Mouse (Mus musculus): ENCODE measurements around the gene Tenm2. TPM values are rescaled to one million over a fixed set of nuclear protein-coding genes. Genes with fewer than 3 reads are reported as not detected.

Tenm2 gene
- polyA plus RNA-seq, 1 experiment from 2014 or later = 0.01 TPM

GRCm38 (mm10) chr11:36214589-36214988, 1021.2 kb downstream of the Tenm2 start:
- ATAC-seq (ENCODE audit: low read depth) = no peak
- Histone ChIP-seq H3K27me3 (ENCODE audit: control insufficient read depth, insufficient read depth, low read depth, low read length) (no peaks in the 10 kb centered on the region), H3K4me2 (ENCODE audit: low read depth, low read length) (no peak overlapping the region), H3K9ac (ENCODE audit: low read depth, low read length) (no peak overlapping the region), H3K36me3 (ENCODE audit: control insufficient read depth, insufficient read depth) (no peaks in the 10 kb centered on the region), H3K9me3 (replicated peaks; ENCODE audit: control insufficient read depth, low read length) (no peaks in the 10 kb centered on the region; the same call in 1 of the 2 replicates), H3K4me1 (ENCODE audit: control insufficient read depth, low read depth, low read length) (no peaks in the 10 kb centered on the region), H3K27ac (ENCODE audit: low read length) (no peak overlapping the region), H3K4me3 (ENCODE audit: low read depth, low read length) (no peak overlapping the region)
- 49% methylated on average over 3 of the region's 3 CpGs for WGBS (ENCODE audit: insufficient replicate concordance)

DNA sequence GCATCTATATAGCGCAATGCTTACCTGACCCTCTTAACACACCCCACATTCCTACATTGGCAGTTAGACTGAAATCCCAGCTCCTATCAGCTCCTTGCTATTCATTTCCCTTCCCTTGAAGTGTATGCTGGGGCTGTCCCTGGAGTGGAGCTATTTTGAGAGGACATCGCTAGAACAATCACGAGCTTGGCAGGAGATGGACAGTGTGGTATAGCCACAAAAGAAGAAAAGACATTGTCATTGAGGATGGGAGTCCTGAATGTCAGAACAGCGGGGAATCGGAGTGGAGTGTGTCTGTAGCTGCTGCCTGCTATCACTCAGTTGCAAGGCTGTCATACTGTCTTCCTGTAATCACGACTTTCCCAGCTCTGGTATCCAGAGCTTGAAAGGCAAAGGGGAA, 1031.4 kb downstream of the Tenm2 start:
- Histone ChIP-seq H3K27me3 (ENCODE audit: control insufficient read depth, insufficient read depth, low read depth, low read length) (no peaks in the 10 kb centered on the region), H3K9me3 (replicated peaks; ENCODE audit: control insufficient read depth, low read length) (no peaks in the 10 kb centered on the region), H3K4me2 (ENCODE audit: low read depth, low read length) (no peak overlapping the region), H3K9ac (ENCODE audit: low read depth, low read length) (no peak overlapping the region), H3K4me1 (ENCODE audit: control insufficient read depth, low read depth, low read length) (no peaks in the 10 kb centered on the region), H3K36me3 (ENCODE audit: control insufficient read depth, insufficient read depth) (no peaks in the 10 kb centered on the region), H3K4me3 (ENCODE audit: low read depth, low read length) (no peak overlapping the region), H3K27ac (ENCODE audit: low read length) (no peak overlapping the region)
- no peak for ATAC-seq (ENCODE audit: low read depth)
- 50% methylated on average over 6 of the region's 6 CpGs for WGBS (ENCODE audit: insufficient replicate concordance)

DNA sequence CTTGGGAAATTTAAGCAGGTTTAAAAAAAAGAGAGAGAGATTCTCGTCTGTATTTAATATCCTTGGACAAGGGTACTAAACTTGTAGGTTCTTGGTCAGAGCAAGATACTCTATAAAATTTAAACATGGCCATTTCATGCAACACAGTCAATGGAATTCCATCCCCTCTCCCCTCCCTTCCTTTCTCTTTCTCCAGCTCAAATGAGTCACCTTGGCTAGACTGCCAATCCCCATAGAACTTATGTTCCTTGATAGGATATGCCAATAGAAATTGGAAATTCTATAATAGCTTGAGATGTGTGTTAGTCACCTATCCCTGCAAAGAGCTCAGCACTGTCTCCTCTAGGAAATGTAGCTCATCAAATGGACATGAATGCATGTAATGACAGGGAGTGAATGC, 1031.9 kb downstream of the Tenm2 start:
- no peak overlapping the region for H3K4me3 ChIP-seq (ENCODE audit: low read depth, low read length)
- no peaks in the 10 kb centered on the region for H3K27me3 ChIP-seq (ENCODE audit: control insufficient read depth, insufficient read depth, low read depth, low read length)
- H3K4me1 ChIP-seq (ENCODE audit: control insufficient read depth, low read depth, low read length) = no peaks in the 10 kb centered on the region
- H3K36me3 ChIP-seq (ENCODE audit: control insufficient read depth, insufficient read depth) = no peaks in the 10 kb centered on the region
- no peak overlapping the region for H3K27ac ChIP-seq (ENCODE audit: low read length)
- no peak for ATAC-seq (ENCODE audit: low read depth)
- 33% methylated on average over 1 of the region's 1 CpGs for WGBS (ENCODE audit: insufficient replicate concordance)
- no peaks in the 10 kb centered on the region for H3K9me3 ChIP-seq (replicated peaks; ENCODE audit: control insufficient read depth, low read length)
- H3K9ac ChIP-seq (ENCODE audit: low read depth, low read length) = no peak overlapping the region
- H3K4me2 ChIP-seq (ENCODE audit: low read depth, low read length) = no peak overlapping the region

DNA sequence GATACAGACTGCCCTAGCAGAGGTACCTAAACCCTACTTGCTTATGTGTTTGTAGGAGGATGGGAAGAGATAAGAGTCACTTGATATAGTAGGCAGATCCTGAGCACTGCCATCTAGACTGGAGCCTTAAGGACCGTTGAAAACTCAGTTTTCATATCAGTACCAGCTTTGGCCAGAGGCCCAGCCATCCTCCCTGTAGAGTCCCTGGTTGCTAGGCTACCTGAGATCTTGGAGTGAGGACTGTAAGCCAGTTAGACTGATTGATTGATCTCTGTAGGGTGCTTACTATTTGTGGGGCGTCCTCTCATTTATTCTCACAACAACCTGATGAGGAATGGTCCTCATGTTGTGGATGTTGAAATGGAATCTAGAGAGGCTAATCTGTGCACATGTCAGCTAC, 1041.4 kb downstream of the Tenm2 start:
- H3K27ac ChIP-seq (ENCODE audit: low read length) = no peak overlapping the region
- H3K36me3 ChIP-seq (ENCODE audit: control insufficient read depth, insufficient read depth) = no peaks in the 10 kb centered on the region
- no peak overlapping the region for H3K4me3 ChIP-seq (ENCODE audit: low read depth, low read length)
- no peaks in the 10 kb centered on the region for H3K27me3 ChIP-seq (ENCODE audit: control insufficient read depth, insufficient read depth, low read depth, low read length)
- H3K4me1 ChIP-seq (ENCODE audit: control insufficient read depth, low read depth, low read length) = no peaks in the 10 kb centered on the region
- no peaks in the 10 kb centered on the region for H3K9me3 ChIP-seq (replicated peaks; ENCODE audit: control insufficient read depth, low read length)
- no peak for ATAC-seq (ENCODE audit: low read depth)
- H3K4me2 ChIP-seq (ENCODE audit: low read depth, low read length) = no peak overlapping the region
- 39% methylated on average over 2 of the region's 2 CpGs for WGBS (ENCODE audit: insufficient replicate concordance)
- H3K9ac ChIP-seq (ENCODE audit: low read depth, low read length) = no peak overlapping the region

- Histone ChIP-seq H3K36me3 (ENCODE audit: control insufficient read depth, insufficient read depth) (no peaks in the 10 kb centered on the region), H3K27me3 (ENCODE audit: control insufficient read depth, insufficient read depth, low read depth, low read length) (no peaks in the 10 kb centered on the region), H3K9me3 (replicated peaks; ENCODE audit: control insufficient read depth, low read length) (no peaks in the 10 kb centered on the region), H3K27ac (ENCODE audit: low read length) (no peak overlapping the region), H3K4me3 (ENCODE audit: low read depth, low read length) (no peak overlapping the region), H3K4me2 (ENCODE audit: low read depth, low read length) (no peak overlapping the region), H3K4me1 (ENCODE audit: control insufficient read depth, low read depth, low read length) (no peaks in the 10 kb centered on the region), H3K9ac (ENCODE audit: low read depth, low read length) (no peak overlapping the region)
- 58% methylated on average over 7 of the region's 7 CpGs for WGBS (ENCODE audit: insufficient replicate concordance)
- no peak for ATAC-seq (ENCODE audit: low read depth)
Measured at GRCm38 (mm10) chr11:36176106-36176505, 1059.7 kb downstream of the Tenm2 start.

DNA sequence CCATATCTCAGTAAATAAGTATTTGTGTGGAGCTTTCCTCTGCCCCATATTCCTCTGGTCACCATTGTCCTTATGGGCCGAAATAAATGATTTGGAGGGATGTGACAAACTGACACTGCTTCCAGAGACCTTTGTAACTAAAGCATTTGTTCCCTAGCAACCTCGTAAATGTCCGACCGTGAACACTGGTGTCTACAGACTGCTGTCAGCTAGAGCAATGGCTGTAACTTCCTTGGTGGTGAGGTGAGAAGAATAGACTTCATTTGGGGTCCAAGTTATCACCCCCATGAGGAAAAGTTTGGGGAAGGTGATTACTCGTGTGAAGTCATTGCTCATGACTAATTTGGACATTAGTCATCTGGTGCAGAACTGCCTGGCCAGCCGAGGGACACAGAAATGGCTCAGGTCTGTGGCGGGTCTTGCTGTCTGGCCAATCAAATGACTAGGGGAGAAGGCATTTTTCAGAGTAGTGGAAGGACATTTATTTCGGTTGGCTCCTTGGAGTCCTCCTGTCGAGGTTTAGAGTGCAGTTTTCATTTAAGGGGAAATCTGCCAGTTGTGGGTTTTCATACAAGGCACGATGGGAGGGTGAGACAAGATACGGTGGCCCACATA, 1062.6 kb downstream of the Tenm2 start:
- no peak overlapping the region for H3K4me2 ChIP-seq (ENCODE audit: low read depth, low read length)
- WGBS (ENCODE audit: insufficient replicate concordance) = 59% methylated on average over 11 of the region's 11 CpGs
- H3K27me3 ChIP-seq (ENCODE audit: control insufficient read depth, insufficient read depth, low read depth, low read length) = no peaks in the 10 kb centered on the region
- no peak overlapping the region for H3K4me3 ChIP-seq (ENCODE audit: low read depth, low read length)
- no peak for ATAC-seq (ENCODE audit: low read depth)
- H3K27ac ChIP-seq (ENCODE audit: low read length) = no peak overlapping the region
- no peaks in the 10 kb centered on the region for H3K36me3 ChIP-seq (ENCODE audit: control insufficient read depth, insufficient read depth)
- no peak overlapping the region for H3K9ac ChIP-seq (ENCODE audit: low read depth, low read length)
- H3K4me1 ChIP-seq (ENCODE audit: control insufficient read depth, low read depth, low read length) = no peaks in the 10 kb centered on the region
- H3K9me3 ChIP-seq (replicated peaks; ENCODE audit: control insufficient read depth, low read length) = no peaks in the 10 kb centered on the region

- Histone ChIP-seq H3K9me3 (replicated peaks; ENCODE audit: control insufficient read depth, low read length) (no peaks in the 10 kb centered on the region), H3K4me2 (ENCODE audit: low read depth, low read length) (no peak overlapping the region), H3K4me3 (ENCODE audit: low read depth, low read length) (no peak overlapping the region), H3K4me1 (ENCODE audit: control insufficient read depth, low read depth, low read length) (no peaks in the 10 kb centered on the region), H3K36me3 (ENCODE audit: control insufficient read depth, insufficient read depth) (no peaks in the 10 kb centered on the region), H3K9ac (ENCODE audit: low read depth, low read length) (no peak overlapping the region), H3K27me3 (ENCODE audit: control insufficient read depth, insufficient read depth, low read depth, low read length) (no peaks in the 10 kb centered on the region), H3K27ac (ENCODE audit: low read length) (no peak overlapping the region)
- no peak for ATAC-seq (ENCODE audit: low read depth)
- 51% methylated on average over 6 of the region's 6 CpGs for WGBS (ENCODE audit: insufficient replicate concordance)
Measured at GRCm38 (mm10) chr11:36172520-36172919, 1063.2 kb downstream of the Tenm2 start.

- 63% methylated on average over 7 of the region's 7 CpGs for WGBS (ENCODE audit: insufficient replicate concordance)
- H3K4me1 ChIP-seq (ENCODE audit: control insufficient read depth, low read depth, low read length) = no peaks in the 10 kb centered on the region
- H3K4me2 ChIP-seq (ENCODE audit: low read depth, low read length) = no peak overlapping the region
- H3K27me3 ChIP-seq (ENCODE audit: control insufficient read depth, insufficient read depth, low read depth, low read length) = no peaks in the 10 kb centered on the region
- no peak overlapping the region for H3K27ac ChIP-seq (ENCODE audit: low read length)
- no peak overlapping the region for H3K4me3 ChIP-seq (ENCODE audit: low read depth, low read length)
- no peaks in the 10 kb centered on the region for H3K36me3 ChIP-seq (ENCODE audit: control insufficient read depth, insufficient read depth)
- H3K9me3 ChIP-seq (replicated peaks; ENCODE audit: control insufficient read depth, low read length) = no peaks in the 10 kb centered on the region
- ATAC-seq (ENCODE audit: low read depth) = no peak
- H3K9ac ChIP-seq (ENCODE audit: low read depth, low read length) = no peak overlapping the region
Measured at GRCm38 (mm10) chr11:36171991-36172390, 1063.8 kb downstream of the Tenm2 start.

DNA sequence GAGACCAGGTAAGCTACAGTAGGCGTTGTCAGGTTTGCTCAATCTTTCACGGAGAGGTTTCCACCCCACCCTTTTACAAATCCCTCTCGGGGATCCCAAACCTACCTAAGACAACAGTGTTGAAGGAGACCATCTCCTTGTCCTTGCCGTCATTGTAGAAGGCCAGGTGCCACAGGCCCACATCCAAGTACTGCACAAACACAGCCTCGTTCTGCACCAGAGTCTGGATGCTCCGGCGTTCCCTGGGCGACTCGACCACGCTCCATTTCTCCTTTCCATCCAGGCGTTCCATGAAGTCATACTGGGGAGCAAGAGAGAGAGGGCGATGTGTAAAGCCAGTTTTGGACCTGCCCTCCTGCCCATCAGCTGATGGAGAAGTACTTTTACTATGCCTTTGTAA, 1064.5 kb downstream of the Tenm2 start:
- H3K27ac ChIP-seq (ENCODE audit: low read length) = no peak overlapping the region
- no peak for ATAC-seq (ENCODE audit: low read depth)
- WGBS (ENCODE audit: insufficient replicate concordance) = 78% methylated on average over 12 of the region's 12 CpGs

More for the DNA sequence above, 1064.5 kb downstream of the Tenm2 start:
- Histone ChIP-seq H3K9me3 (replicated peaks; ENCODE audit: control insufficient read depth, low read length) (no peaks in the 10 kb centered on the region), H3K27me3 (ENCODE audit: control insufficient read depth, insufficient read depth, low read depth, low read length) (no peaks in the 10 kb centered on the region), H3K9ac (ENCODE audit: low read depth, low read length) (no peak overlapping the region), H3K4me1 (ENCODE audit: control insufficient read depth, low read depth, low read length) (no peaks in the 10 kb centered on the region), H3K4me2 (ENCODE audit: low read depth, low read length) (no peak overlapping the region), H3K4me3 (ENCODE audit: low read depth, low read length) (no peak overlapping the region), H3K36me3 (ENCODE audit: control insufficient read depth, insufficient read depth) (no peaks in the 10 kb centered on the region)

All from liver, embryonic 16.5 days (tissue).